17 mouse cellular contexts compared by ENCODE assay signal in genomic region chrX:99035407-99035806, GRCm38 (mm10).
"Had no signal": no experiment of that assay in that cellular context is flagged by ENCODE, and none has a peak within 500 bp of the region (broad histone marks: within the 10 kb centered on the region; RNA-seq: fewer than 3 reads in every experiment).

No protein-coding gene starts in this region.

- H3K9ac ChIP-seq: limb, embryonic 12.5 days; limb, embryonic 15.5 days; liver, embryonic 14.5 days; lung, embryonic 15.5 days; midbrain, embryonic 13.5 days; neural tube, embryonic 13.5 days had no signal

- H3K4me2 ChIP-seq: limb, embryonic 12.5 days; limb, embryonic 15.5 days; liver, embryonic 11.5 days; lung, embryonic 15.5 days; midbrain, embryonic 13.5 days; neural tube, embryonic 13.5 days had no signal

- H3K9me3 ChIP-seq: limb, embryonic 12.5 days; limb, embryonic 15.5 days; lung, embryonic 15.5 days; midbrain, embryonic 10.5 days; midbrain, embryonic 13.5 days; neural tube, embryonic 13.5 days had no signal

- DNase-seq: kidney, adult 8-10 months; kidney, postnatal 4 days; left cerebral cortex, postnatal 4 days; lung, adult 18-20 months; lung, postnatal 10 days; lung, postnatal 36 days; thymus, postnatal 36 days had no signal

- H3K27ac ChIP-seq: limb, embryonic 12.5 days; limb, embryonic 15.5 days; liver, embryonic 14.5 days; lung, embryonic 15.5 days; midbrain, embryonic 10.5 days; midbrain, embryonic 13.5 days; neural tube, embryonic 13.5 days had no signal

- H3K4me3 ChIP-seq: limb, embryonic 12.5 days; limb, embryonic 15.5 days; lung, embryonic 15.5 days; midbrain, embryonic 10.5 days; midbrain, embryonic 13.5 days; myocyte; neural tube, embryonic 13.5 days had no signal

- H3K36me3 ChIP-seq: limb, embryonic 12.5 days; limb, embryonic 15.5 days; lung, embryonic 15.5 days; midbrain, embryonic 10.5 days; midbrain, embryonic 13.5 days; neural tube, embryonic 13.5 days had no signal

- ATAC-seq: midbrain, embryonic 13.5 days; midbrain, embryonic 16.5 days had no signal

- H3K4me1 ChIP-seq: limb, embryonic 12.5 days; limb, embryonic 15.5 days; lung, embryonic 15.5 days; midbrain, embryonic 10.5 days; midbrain, embryonic 13.5 days; neural tube, embryonic 13.5 days had no signal

- H3K27me3 ChIP-seq: lung, embryonic 15.5 days had no signal
